Mouse (Mus musculus) stomach, embryonic 16.5 days (tissue): Measurements from ENCODE around the gene Fcgr2b. TPM values are rescaled to one million over a fixed set of nuclear protein-coding genes. Genes with fewer than 3 reads are reported as not detected.

Experiments used
- ATAC-seq: fragments of 200-750 bp; cut with Nextera tagmentation; 2 replicates; pipeline ENCODE4 v1.8.0; 2017; ENCODE audit warnings: moderate number of reproducible peaks, moderate TSS enrichment; ENCODE audit not compliant: insufficient read depth, low FRiP score
- H3K27ac ChIP-seq: fragments of 300-500 bp; sonication (generic); 2 replicates; pipeline ENCODE4 v1.5.1; 2014; ENCODE audit warnings: low read length
- H3K27me3 ChIP-seq: fragments of 300-500 bp; sonication (generic); 2 replicates; pipeline ENCODE4 v1.6.1; 2014; ENCODE audit warnings: low read length, control low read depth, mixed read lengths; ENCODE audit not compliant: control insufficient read depth, insufficient read depth
- H3K36me3 ChIP-seq: fragments of 300-500 bp; sonication (generic); 2 replicates; pipeline ENCODE4 v1.6.1; 2014; ENCODE audit warnings: low read length; ENCODE audit not compliant: control insufficient read depth, insufficient read depth
- H3K4me1 ChIP-seq: fragments of 300-500 bp; sonication (generic); 2 replicates; pipeline ENCODE4 v1.6.1; 2014; ENCODE audit warnings: low read length, control low read depth, mixed read lengths; ENCODE audit not compliant: control insufficient read depth, insufficient read depth
- H3K4me2 ChIP-seq: fragments of 300-500 bp; sonication (generic); 2 replicates; pipeline ENCODE4 v1.6.1; 2014; ENCODE audit warnings: low read depth, low read length, mixed read lengths
- H3K4me3 ChIP-seq: fragments of 300-500 bp; sonication (generic); replicated peaks from 2 replicates; pipeline ENCODE4 v1.5.1; 2014; ENCODE audit warnings: mild to moderate bottlenecking, low read length
- H3K9ac ChIP-seq: fragments of 300-500 bp; sonication (generic); 2 replicates; pipeline ENCODE4 v1.6.1; 2014; ENCODE audit warnings: low read length
- H3K9me3 ChIP-seq: fragments of 300-500 bp; sonication (generic); replicated peaks from 2 replicates; pipeline ENCODE4 v1.6.1; 2016; ENCODE audit warnings: low read length, control low read depth; ENCODE audit not compliant: control insufficient read depth
- WGBS: fragments of 180-500 bp; shearing (Covaris S2); extraction: QIAGEN DNeasy Blood & Tissue Kit; methylation state at CpG from one replicate; pipeline ENCODE4 v1.1.7; 2014; 5-methylcytosine and 5-hydroxymethylcytosine counted together
- polyA plus RNA-seq: library from polyadenylated mRNA; unstranded; fragments of >200 nt; fragmentation: Nextera tagmentation; extraction: Ambion mirVana; gene quantifications from 2 replicates; pipeline ENCODE4 v1.2.1, GENCODE M21; 2015

The Fcgr2b gene
- polyA plus RNA-seq, 1 experiment from 2014 or later = 3.4 TPM

DNA sequence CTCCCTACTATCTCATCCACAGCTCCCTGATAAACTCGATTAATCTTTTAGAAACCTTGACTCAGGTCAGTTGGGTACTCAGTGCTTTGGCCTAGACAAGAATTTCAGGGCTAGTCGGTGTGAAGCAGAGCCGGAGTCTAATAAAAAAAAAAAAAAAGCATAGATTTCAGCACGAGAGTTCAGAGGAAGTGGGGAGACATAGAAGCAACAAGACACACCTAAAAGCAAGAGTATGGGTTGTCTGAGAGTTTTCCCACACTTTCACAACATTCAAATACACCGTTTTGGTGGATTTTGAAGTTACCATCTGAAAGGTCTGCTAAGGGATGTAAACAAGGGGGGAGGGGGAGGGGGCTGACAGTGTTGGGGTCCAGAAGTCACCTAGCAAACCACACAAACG is 28.7 kb upstream of the Fcgr2b start:
- ATAC-seq = no peak
- no peaks in the 10 kb centered on the region for H3K9me3 ChIP-seq
- 51% methylated on average over 6 of the region's 6 CpGs for WGBS
- no peak overlapping the region for H3K27ac ChIP-seq
- H3K27me3 ChIP-seq = no peaks in the 10 kb centered on the region
- no peaks in the 10 kb centered on the region for H3K4me1 ChIP-seq
- H3K36me3 ChIP-seq = no peaks in the 10 kb centered on the region
- H3K4me2 ChIP-seq = no peak overlapping the region
- no peak overlapping the region for H3K4me3 ChIP-seq
- H3K9ac ChIP-seq = no peak overlapping the region

DNA sequence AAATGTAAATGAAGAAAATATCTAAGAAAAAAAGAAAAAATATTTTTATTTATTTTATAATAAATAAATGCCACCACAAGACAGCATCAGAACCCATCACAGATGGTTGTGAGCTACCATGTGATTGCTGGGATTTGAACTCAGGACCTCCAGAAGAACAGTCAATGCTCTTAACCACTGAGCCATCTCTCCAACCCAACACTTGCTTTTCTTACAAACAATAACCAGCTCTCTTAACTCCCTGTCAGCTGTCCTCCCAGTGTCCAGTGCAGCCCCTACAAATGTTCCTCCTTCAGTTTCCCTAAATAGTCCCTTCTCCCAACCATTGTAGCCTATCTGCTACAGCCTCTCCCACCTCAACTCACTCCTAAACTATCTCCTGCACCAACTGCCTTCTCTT is 23.5 kb upstream of the Fcgr2b start:
- H3K4me3 ChIP-seq = no peak overlapping the region

DNA sequence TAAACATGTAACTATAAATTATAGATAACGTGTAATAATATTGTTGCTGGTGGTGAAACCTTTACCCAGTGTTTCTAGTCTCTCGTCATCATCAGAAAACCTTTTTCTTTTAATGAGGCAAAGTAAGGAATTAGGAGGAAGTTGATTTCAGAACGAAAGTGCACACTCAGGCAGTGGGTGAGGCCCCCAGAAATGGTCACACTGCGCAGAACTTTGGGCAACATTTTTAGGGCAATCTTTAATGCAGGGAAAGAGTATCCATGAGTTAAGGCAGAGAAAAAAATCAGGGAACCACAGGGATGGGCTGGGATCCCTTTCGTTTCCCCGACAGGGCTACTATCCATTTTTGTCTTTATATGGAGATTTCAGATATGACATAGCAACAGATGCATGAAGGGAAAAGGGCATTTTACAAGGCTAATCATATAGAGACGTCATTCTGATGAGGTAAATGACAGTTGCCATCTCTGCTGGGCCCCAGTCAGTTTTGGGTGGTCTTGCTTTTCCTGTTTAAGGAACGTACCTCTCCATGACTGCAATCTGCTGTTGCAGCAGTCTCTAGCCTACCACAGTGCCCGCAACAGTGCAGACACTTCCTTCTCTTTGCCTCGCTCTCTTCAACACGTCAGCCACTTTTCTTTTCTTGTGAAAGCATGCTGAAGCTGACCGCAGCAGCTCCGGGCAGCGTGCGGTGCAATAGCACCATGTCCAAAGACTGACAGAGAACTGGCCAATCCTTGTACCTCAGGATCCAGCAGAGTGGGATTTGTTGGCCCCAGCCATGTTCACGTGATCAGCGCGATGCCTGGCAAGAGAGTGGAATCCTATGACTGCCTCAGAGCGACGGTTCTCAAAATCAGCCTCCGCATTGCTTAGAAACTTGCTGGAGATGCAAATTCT is 21.7 kb upstream of the Fcgr2b start:
- peak overlapping the region; percentile 25 for H3K4me3 ChIP-seq
- 57% methylated on average over 21 of the region's 21 CpGs for WGBS
- H3K27ac ChIP-seq = no peak overlapping the region
- peak overlapping the region; percentile 29 for H3K4me2 ChIP-seq
- H3K27me3 ChIP-seq = no peaks in the 10 kb centered on the region
- no peaks in the 10 kb centered on the region for H3K36me3 ChIP-seq
- H3K9ac ChIP-seq = no peak overlapping the region
- peak; percentile 33 for ATAC-seq
- no peaks in the 10 kb centered on the region for H3K9me3 ChIP-seq
- H3K4me1 ChIP-seq = no peaks in the 10 kb centered on the region

More for the DNA sequence above, 23.5 kb upstream of the Fcgr2b start:
- Histone ChIP-seq H3K4me2 (no peak overlapping the region), H3K9ac (no peak overlapping the region), H3K4me1 (no peaks in the 10 kb centered on the region), H3K27ac (no peak overlapping the region), H3K36me3 (no peaks in the 10 kb centered on the region), H3K9me3 (no peaks in the 10 kb centered on the region), H3K27me3 (no peaks in the 10 kb centered on the region)
- ATAC-seq = no peak

DNA sequence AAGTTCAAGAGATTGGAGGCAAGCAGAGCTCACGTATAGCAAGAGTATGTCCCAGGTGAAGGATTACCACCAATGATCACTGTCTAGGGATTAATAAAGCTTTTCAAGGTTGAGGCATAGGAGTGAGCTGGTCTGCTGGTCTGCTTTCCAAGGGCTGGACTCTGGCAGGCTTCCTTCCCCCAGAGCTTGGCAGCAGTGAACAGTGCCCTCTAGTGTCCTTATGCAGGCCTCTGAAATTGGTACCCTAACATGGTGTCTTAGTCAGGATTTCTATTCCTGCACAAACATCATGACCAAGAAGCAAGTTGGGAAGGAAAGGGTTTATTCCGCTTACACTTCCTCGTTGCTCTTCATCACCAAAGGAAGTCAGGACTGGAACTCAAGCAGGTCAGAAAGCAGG is 20.4 kb upstream of the Fcgr2b start:
- Histone ChIP-seq H3K27me3 (no peaks in the 10 kb centered on the region), H3K27ac (no peak overlapping the region), H3K4me1 (no peaks in the 10 kb centered on the region), H3K36me3 (no peaks in the 10 kb centered on the region), H3K9ac (no peak overlapping the region), H3K4me2 (no peak overlapping the region), H3K4me3 (no peak overlapping the region), H3K9me3 (no peaks in the 10 kb centered on the region)
- ATAC-seq = no peak
- 33% methylated on average over 3 of the region's 3 CpGs for WGBS

DNA sequence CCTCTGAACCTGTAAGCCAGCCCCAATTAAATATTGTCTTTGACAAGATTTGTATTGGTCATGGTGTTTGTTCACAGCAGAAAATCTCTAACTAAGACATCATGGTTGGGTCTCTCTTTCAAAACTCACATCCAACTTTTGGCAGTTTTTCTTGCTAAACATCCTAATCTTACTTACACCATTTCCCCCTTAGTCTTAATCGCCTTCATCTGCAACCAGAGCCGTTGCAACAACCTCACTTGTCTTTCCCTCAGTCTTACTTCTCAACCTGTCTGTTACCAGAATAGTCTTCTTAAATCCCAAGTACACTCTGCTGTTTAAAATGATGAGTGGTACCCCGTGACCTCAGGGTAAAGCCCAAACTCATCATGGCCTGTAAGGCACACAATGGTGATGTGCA is 19.7 kb upstream of the Fcgr2b start:
- ATAC-seq = no peak
- no peaks in the 10 kb centered on the region for H3K36me3 ChIP-seq
- no peaks in the 10 kb centered on the region for H3K4me1 ChIP-seq
- 77% methylated on average over 3 of the region's 3 CpGs for WGBS
- no peak overlapping the region for H3K27ac ChIP-seq
- no peak overlapping the region for H3K9ac ChIP-seq
- H3K9me3 ChIP-seq = no peaks in the 10 kb centered on the region
- no peaks in the 10 kb centered on the region for H3K27me3 ChIP-seq
- no peak overlapping the region for H3K4me3 ChIP-seq
- no peak overlapping the region for H3K4me2 ChIP-seq

DNA sequence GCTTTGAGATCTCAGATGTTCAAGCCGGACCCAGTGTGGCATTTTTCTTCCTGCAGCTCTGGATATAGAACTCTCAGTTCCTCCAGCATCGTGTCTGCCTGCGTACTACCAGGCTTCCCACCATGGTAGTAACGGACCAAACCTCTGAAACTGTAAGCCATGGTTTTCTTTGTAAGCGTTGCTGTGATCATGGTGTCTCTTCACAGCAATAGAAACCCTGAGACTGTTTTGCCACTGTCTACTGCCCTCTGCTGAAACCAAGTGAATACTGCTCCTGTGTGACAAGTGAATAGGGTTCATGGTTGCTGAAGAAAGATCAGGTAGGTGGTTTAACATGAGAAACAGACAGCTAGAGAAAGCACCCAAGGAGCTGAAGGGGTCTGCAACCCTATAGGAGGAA is 16.2 kb upstream of the Fcgr2b start:
- WGBS = 61% methylated on average over 5 of the region's 5 CpGs
- no peak for ATAC-seq

DNA sequence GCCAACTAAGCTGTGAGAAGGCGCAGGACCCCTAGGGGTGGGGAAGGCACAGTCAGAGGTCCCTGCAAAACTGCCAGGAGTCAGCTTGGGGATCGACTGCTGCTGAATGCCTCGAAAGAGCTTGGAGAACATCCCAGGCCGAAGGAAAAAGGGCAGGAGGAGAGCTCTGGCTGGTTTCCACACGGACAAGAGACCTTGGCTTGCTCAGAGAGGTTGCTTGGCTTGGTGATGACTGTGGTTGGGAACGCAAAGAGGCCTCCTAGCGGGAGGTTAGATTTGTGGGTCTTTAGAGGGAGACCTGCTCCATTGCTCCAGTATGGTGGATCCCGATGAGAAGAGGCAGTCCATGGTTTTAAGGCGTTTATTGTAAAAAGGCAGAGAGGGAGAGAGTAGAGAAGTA is 13.3 kb upstream of the Fcgr2b start:
- H3K9me3 ChIP-seq = no peaks in the 10 kb centered on the region
- no peaks in the 10 kb centered on the region for H3K36me3 ChIP-seq
- no peaks in the 10 kb centered on the region for H3K4me1 ChIP-seq
- no peak overlapping the region for H3K4me2 ChIP-seq
- ATAC-seq = no peak
- no peak overlapping the region for H3K27ac ChIP-seq
- H3K4me3 ChIP-seq = no peak overlapping the region
- H3K9ac ChIP-seq = no peak overlapping the region
- WGBS = 70% methylated on average over 9 of the region's 9 CpGs
- H3K27me3 ChIP-seq = no peaks in the 10 kb centered on the region

More for the DNA sequence above, 16.2 kb upstream of the Fcgr2b start:
- H3K9ac ChIP-seq = no peak overlapping the region
- H3K27ac ChIP-seq = no peak overlapping the region
- H3K4me3 ChIP-seq = no peak overlapping the region
- H3K27me3 ChIP-seq = no peaks in the 10 kb centered on the region
- no peak overlapping the region for H3K4me2 ChIP-seq
- H3K4me1 ChIP-seq = no peaks in the 10 kb centered on the region
- no peaks in the 10 kb centered on the region for H3K9me3 ChIP-seq
- no peaks in the 10 kb centered on the region for H3K36me3 ChIP-seq

DNA sequence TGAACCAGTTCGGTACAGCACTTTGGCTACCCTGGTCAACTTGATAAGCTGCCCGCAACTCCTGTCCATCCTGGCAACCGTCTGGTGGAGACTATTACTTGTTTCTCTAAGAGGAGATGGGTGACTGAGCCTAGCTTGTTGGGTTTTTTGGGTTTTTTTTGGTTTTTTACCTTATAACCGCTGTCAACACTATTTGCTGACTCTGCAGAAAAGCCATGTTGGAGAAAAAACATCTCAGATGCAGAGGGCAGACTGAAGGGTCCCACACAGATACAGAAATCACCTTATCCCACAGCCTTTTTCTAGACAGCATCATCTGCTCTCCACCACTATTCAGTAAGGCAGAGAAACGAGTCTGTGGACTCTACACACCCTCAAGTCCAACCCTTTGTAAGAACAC is 9.5 kb upstream of the Fcgr2b start:
- Histone ChIP-seq H3K27ac (no peak overlapping the region), H3K27me3 (no peaks in the 10 kb centered on the region), H3K36me3 (no peaks in the 10 kb centered on the region), H3K4me2 (no peak overlapping the region), H3K9me3 (no peaks in the 10 kb centered on the region), H3K4me1 (no peaks in the 10 kb centered on the region), H3K9ac (no peak overlapping the region), H3K4me3 (no peak overlapping the region)
- 85% methylated on average over 5 of the region's 5 CpGs for WGBS
- no peak for ATAC-seq

DNA sequence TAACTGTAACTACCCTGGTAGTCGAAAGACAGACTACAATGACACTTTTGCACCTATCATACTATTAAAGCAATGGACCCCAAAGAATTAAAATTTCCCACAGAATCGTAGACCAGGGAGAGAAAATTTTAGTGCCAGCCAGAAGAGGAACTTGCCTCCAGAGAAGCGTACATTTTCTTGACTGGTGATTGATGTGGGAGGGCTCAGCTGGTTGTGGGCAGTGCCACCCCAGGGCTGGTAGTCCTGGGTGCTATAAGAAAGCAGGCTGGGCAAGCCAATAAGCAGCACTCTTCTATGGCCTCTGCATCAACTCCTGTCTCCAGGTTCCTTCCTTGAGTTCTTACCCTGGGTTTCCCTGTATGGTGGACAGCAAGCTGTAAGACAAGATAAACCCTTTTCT is 8.7 kb upstream of the Fcgr2b start:
- 82% methylated on average over 3 of the region's 3 CpGs for WGBS
- Histone ChIP-seq H3K9me3 (no peaks in the 10 kb centered on the region), H3K27ac (no peak overlapping the region), H3K36me3 (no peaks in the 10 kb centered on the region), H3K27me3 (no peaks in the 10 kb centered on the region), H3K9ac (no peak overlapping the region), H3K4me2 (no peak overlapping the region), H3K4me3 (no peak overlapping the region), H3K4me1 (no peaks in the 10 kb centered on the region)
- ATAC-seq = no peak
